Mouse (Mus musculus) gastrocnemius, postnatal 36 days (tissue): Measurements from ENCODE around the gene Gas2l2. TPM values are rescaled to one million over a fixed set of nuclear protein-coding genes. Genes with fewer than 3 reads are reported as not detected.
A peak's percentile ranks its signal among the peaks of the same experiment; 100 is the strongest.

ENCODE experiments used
- DNase-seq, 2 experiments: peaks; one replicate each; pipeline ENCODE4 v3.0.0; 2022
- intact Hi-C: fragments of 180-260 bp; cut with DNase I; formaldehyde crosslinking; loops from one replicate; pipeline ENCODE4 v1.15.1; 2025
- total RNA-seq, 2 experiments: library from RNA; stranded (reverse); gene quantifications; 2 replicates each; pipeline ENCODE4 v1.2.3; 2021

Gas2l2 gene
- total RNA-seq, 2 experiments from 2014 or later: not detected

DNA sequence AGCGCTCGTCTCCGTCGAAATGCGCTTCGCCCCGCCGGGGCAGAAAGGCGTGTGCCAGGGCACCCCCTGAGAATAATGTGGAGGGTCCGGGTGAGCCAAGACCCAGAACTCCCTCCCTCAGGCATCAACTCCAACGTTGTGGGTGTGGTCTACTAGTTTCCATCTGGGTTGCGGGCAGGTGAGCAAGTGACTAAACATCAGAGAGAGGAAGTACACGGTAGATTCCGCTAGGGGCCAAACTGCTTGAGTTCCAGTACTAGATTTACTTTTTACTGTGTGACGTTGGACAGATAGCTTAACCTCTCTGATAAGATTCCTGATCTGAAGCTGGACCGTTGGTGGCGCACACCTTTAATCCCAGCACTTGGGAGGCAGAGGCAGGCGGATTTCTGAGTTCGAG is 15.7 kb upstream of the Gas2l2 start:
- no peak for DNase-seq
- intact Hi-C loops: no loop called here

DNA sequence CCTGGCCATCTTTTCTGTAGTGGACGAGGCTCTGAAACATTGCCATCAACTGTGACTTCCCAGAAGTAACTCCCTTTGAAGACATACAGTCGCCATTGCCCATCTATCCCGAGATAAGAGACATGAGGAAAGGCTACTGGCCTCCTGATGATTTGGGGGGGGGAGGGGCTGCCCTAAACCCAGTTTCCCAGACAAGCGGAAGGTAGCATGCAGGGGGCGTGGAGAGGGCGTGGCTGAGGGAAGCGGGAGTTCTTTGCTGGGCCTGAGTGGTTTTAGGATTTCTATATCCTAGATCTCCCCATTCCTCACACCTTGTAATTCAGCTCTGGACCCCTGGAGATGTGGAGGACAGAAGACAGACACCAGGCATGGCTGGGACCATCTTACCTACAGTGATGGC is 14.6 kb upstream of the Gas2l2 start:
- DNase-seq: no peak
- intact Hi-C loops: loop anchor here (5.0 kb wide), 1 partner anchor 298 kb away; no protein-coding TSS in a partner anchor

DNA sequence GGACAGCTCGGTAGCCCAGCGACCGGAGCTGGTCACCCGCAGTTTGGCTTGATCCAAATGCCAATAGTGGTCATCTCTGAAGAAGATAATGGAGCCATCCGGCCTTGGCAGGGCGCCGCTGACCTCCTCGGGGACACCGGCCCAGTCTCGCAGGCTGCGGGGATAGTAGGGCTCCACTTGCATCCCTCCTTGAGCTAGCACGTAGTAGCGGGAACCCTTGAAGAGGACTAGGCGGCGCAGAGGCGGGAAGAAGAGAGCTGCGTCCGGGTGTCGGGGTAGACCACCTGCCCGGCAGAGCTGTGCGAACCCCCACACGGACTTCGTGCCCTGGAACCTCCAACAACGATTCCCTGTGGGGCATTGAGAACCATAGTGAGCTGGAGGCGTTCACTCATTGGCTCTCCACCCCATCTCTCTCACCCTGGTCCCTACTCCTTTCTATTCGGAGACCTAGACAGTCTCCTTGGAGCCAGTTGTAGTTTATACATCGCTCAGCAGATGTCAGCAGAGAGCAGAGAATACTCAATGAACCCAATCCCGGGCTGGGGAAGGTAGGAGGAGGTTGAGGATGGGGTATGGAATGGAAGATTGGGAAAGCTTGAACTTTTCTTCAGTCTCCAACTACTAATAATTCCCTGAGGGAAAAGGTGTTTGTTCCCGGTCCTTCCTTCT is 13.5 kb upstream of the Gas2l2 start:
- intact Hi-C loops: loop anchor here (5.0 kb wide), 1 partner anchor 300 kb away; no protein-coding TSS in a partner anchor

DNA sequence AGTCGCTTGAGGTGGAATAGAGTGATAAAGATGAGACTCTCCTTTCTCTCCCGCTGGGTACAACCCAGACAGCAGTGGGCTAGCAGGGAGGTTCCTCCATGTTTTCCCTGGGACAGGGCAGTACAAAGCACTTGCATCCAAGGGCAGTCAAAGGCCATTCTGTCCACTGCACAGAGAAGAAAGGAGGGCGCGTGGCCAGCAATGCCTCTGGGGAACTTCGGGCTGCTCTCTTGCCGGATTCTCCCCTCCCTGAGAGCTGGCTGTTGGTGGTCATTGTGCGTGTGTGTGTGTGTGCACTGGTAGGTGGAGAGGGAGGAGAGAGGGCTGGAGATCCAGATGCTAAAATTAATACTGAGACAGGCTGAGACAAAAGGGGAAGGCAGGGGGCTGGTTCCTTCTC is 12.0 kb upstream of the Gas2l2 start:
- peak; percentile 40 to 51 for DNase-seq
- intact Hi-C loops: loop anchor here (2.0 to 5.0 kb wide), 2 partner anchors 32 to 301 kb away; partner anchors contain the start of gene Taf15

More for the DNA sequence above, 13.5 kb upstream of the Gas2l2 start:
- DNase-seq: peak in 1 of 2 experiments; percentile 68

DNA sequence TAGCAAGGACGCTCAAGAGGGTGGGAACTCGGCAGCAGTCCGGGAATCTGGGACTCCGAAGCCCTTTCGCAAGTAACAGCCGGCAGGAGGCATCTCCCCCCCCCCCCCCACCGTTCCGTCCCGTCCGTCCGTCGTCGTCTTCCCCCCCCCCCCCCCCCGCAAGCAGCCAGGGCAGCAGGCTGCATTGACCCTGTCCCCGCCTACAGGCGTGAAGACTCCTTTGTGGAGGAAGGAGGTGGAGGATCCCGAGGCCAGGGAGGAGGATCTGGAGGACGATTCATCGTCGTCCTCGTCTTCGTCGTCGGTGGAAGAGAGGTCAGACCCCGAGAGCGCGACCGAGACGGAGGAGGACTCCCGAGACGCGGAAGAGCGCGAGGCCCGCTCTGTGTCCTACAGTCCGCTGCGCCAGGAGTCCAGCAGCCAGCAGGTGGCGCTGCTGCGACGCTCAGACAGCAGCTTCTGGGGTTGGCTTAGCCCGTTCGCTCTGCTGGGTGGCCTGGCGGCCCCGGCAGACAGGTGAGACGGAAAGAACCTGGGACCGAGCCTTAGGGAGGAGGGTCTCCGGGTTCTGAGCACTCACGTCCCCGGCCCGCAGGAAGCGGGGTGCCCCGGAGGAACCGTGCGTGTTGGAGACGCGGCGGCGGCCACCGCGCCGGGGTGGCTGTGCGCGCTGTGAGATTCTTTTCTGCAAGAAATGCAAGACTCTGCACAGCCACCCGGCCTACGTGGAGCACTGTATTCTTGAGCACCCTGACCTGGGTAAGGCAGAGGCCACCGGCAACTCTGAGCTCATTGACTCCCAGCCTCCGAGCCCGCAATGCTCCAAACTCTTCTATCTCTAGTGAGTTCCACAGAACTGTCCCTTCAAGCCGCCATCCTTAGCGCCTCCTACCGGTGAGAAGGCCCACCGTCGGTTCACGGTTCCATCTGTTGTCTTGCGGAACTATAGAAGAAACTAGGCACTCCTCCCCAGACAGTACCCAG is 11.1 kb upstream of the Gas2l2 start:
- intact Hi-C loops: loop anchor here (2.0 to 5.0 kb wide), 2 partner anchors 32 to 302 kb away; partner anchors contain the start of gene Taf15
- DNase-seq: peak; percentile 79 to 80

DNA sequence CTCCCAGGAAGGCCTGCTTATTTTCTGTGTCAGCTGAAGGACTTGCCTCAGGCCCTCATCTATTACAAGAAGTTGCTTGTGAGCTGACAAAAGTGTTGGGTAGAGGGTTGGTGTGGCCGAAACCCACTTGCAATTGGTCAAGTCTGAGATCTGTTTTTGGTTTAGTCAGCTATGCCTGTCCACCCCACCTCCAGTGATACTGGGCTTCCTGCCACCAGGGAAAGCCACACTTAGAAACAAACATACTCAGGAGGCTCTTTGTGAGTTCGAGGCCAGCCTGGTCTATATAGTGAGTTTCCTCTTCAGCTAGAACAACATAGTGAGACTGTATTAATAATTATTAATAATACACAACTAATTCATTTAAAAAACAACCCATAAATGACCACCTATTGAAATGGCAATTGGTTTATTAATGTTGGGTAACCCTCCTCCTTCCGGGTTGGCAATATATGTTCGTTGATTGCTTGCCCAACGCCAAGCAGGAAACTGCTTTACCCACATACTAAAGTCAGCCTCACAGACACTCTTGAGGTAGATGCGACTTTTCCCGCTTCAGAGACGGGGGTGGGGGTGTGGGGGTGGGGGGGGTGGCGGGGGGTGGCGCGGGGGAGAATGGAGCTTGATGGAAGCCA is 10.3 kb upstream of the Gas2l2 start:
- intact Hi-C loops: loop anchor here (2.0 to 5.0 kb wide), 2 partner anchors 33 to 303 kb away; partner anchors contain the start of gene Taf15

DNA sequence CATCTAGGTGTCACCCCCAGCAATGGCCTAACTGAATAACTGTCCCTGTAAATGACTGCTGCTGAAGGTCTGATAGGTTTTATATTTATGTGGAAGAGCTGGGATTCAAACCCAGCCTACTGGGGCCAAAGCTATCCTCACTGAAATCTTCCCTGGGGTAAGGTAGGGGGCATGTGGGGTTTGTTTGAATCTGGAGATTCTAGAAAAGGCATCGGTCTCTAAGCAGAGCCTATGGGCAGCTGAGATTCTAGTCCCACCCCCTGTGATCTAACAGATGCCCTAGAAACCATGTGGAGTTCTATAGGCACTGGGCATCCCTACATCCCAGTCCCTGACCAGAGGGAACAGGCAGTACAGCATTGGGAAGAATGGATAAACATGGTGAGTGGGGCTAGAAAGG is 8.1 kb upstream of the Gas2l2 start, which contains the start of gene 1700020L24Rik:
1700020L24Rik (plus strand) TSS at position 301 of the 400 bp plus-strand sequence.
- DNase-seq: no peak
- intact Hi-C loops: no loop called here

More for the DNA sequence above, 10.3 kb upstream of the Gas2l2 start:
- no peak for DNase-seq

DNA sequence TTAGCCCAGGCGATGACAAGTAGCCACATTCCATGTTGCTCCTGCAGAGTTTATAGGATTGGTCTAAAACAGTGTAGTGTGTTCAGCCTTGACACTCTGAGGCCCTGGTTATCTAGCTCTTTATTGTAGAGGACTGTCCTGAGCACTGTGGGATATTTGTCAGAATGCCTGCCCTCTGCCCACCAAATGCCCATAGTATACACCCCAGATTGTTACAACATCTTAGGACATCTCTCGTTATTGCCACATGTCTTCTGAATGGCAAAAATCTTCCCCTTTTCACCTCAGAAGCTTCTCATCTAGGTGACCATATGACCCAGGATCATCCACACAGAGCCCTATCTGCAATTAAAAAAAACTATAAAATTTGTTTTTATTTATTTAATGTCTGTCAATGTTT is 3.3 kb upstream of the Gas2l2 start:
- DNase-seq: no peak
- intact Hi-C loops: no loop called here

DNA sequence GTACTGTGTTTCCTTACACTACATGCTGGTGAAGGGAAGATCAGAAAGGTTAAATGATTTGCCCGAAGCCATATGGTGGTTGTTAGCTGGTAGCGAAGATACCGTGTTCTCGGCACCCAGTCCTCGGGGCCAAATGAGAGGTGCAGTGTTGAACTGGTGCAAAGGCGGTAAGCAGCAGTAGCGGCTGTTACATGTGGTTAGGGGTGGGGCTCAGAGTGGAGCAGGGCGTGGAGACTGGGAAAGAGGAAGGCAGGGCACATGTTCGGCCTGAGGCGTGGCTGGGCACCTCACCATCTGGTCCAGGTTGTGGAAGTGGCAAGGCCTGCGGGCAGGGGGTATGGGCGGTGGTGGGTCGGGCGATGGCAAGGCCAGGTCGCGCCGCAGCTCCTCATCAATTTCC is 2.3 kb downstream of the Gas2l2 start:
- intact Hi-C loops: loop anchor here (10.0 kb wide), 1 partner anchor 372 kb away; no protein-coding TSS in a partner anchor
- DNase-seq: no peak

DNA sequence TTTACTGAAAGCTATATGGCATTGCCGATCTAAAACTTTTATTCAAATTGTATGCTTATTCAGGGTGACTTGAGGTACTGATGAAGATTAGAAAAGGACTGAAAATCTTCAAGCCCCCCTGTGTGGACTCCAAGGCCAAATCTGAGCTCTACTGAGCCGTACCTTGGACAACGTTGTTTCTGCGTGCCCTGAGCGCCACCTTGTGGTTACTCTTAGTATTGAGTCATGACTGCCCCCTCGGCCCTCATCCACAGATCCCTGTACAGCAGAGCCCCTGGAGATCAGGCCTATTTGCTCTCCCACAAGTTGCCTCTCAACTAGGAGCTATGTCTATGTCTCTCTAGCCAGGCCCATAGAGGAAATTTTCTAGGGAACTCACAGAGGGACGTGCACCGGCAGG is 4.6 kb downstream of the Gas2l2 start:
- intact Hi-C loops: loop anchor here (2.0 to 10.0 kb wide), 3 partner anchors 68 to 370 kb away; no protein-coding TSS in a partner anchor

DNA sequence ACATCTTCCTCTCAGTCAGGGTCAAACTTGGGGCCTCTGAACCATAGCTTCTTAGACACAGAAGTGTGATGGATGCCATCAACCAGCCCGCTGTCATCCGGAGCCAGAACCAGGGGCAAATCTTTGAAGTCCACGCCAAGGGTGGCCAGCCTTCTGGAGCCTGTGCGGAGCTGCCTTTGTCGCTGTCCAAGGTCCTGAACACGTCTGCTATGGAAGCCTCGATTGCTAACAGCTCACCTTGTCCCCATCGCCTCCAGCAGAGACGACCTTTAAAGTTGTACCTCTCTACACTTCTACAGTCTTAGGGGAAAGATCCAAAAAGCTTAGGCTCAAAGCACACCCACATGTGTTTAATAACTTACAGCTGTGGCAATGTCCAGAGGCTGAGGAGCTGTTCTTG is 8.0 kb downstream of the Gas2l2 start:
- peak in 1 of 2 experiments; percentile 52 for DNase-seq
- intact Hi-C loops: loop anchor here (10.0 kb wide), 1 partner anchor 367 kb away; no protein-coding TSS in a partner anchor

More for the DNA sequence above, 4.6 kb downstream of the Gas2l2 start:
- peak; percentile 43 to 55 for DNase-seq

DNA sequence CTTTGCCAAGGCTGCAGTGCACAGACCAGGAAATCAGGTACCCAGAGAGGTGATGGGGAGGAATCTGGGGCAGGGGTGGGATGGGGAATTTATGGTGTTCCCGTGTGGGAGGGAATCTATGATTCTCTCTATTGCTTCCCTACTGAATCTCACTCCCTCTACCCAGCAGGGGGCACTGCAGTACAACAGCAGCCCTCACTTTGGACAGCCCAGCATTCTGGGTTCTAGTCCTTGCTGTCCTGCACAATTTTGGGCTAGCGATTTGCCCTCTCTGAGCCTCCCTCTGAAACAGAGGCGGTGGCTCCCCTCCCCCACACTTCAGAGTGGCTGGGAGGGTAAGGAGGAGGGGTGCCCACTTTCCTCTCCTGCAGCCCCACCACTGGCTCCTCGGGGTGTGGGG is 8.9 kb downstream of the Gas2l2 start:
- intact Hi-C loops: loop anchor here (10.0 kb wide), 1 partner anchor 366 kb away; no protein-coding TSS in a partner anchor
- no peak for DNase-seq

DNA sequence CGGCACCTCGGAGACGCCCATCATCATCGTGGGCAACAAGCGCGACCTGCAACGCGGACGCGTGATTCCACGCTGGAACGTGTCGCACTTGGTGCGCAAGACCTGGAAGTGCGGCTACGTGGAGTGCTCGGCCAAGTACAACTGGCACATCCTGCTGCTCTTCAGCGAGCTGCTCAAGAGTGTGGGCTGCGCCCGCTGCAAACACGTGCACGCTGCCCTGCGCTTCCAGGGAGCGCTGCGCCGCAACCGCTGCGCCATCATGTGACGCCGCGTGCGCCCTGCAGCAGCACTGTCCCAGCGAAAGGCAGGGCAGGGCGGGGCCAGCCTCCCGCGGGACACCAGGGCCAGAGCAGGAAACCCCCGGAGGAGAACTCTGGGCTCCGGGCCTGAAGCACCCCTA is 10.7 kb downstream of the Gas2l2 start:
- intact Hi-C loops: no loop called here
- no peak for DNase-seq

DNA sequence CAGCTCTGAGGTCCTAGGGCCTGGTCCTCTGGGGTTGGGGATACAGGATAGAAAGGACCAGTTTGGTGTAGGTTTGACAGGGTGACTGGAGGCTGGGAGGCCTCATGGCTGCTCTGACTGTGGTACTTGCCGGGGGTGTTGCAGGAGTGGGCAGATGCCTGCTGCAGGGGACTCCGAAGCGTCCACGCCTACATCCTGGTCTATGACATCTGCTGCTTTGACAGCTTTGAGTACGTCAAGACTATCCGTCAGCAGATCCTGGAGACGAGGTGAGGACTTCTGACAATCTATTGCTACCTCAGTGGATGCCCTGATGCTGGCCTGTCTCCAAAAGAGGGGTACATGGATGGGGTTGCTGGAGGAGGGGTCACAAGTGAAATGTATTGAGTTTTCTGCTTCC is 11.5 kb downstream of the Gas2l2 start:
- DNase-seq: no peak
- intact Hi-C loops: no loop called here

DNA sequence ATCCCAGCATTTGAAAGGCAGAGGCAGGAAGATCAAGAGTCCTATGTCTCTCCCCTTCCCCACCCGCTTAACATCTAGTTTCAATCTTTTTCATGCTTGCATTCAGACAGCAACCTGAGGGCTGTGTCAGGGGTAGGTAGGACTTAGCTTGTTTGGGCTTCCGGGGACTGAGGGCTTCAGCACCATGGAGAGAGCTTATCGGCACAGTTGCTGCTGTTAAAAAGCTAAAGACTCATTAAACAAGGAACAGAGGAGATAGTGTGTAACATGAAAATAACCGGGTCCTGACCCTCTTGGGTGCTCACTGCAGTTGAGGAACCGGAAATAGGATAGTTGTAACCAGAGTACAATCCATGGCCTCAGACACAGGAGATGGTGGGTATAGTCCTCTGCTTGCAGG is 12.2 kb downstream of the Gas2l2 start:
- intact Hi-C loops: no loop called here
- no peak for DNase-seq

DNA sequence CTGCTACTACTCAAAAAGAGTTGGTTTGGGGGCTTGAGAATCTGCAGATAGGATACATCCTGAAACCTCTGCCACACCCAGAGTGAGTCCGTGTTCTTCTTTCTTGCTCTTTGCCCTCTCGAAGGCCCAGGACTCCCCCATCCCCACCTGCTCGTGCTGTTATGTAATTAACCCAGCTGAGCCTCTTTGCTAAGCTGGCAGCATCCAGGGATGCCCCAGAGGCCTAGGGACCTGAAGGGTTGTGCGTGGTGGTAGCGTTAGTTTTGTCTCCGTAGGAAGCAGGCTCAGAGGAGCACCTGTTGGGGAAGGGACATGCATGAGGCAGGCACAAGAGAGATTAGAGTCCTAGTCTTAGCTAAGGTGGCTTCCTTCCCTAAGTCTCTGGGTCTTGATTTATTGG is 18.7 kb downstream of the Gas2l2 start:
- DNase-seq: no peak
- intact Hi-C loops: no loop called here

DNA sequence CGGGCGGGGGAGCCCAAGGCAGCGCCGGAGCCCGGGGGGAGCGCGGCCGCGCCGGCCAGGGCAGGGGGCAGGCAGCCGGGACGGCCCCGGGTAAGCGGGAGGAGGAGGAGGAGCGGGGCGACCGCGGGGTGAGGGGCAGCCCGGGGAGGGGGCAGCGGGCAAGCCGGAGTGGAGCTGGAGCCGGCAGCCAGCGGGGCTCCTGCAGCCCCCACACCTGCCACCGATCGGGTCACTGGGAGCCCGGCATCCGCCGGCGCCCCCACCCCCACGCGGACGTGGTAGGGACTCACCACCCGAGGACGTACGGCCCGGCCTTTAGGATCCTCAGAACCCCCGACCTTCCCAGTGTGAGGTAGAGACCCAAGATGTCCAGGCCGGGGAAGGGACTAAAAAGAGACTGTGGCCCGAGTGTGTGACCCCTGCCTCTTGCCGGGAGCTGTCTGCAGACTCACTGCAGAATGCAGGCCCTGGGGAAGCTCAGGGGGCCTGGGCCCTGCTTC is 19.4 kb downstream of the Gas2l2 start:
- DNase-seq: no peak
- intact Hi-C loops: no loop called here

DNA sequence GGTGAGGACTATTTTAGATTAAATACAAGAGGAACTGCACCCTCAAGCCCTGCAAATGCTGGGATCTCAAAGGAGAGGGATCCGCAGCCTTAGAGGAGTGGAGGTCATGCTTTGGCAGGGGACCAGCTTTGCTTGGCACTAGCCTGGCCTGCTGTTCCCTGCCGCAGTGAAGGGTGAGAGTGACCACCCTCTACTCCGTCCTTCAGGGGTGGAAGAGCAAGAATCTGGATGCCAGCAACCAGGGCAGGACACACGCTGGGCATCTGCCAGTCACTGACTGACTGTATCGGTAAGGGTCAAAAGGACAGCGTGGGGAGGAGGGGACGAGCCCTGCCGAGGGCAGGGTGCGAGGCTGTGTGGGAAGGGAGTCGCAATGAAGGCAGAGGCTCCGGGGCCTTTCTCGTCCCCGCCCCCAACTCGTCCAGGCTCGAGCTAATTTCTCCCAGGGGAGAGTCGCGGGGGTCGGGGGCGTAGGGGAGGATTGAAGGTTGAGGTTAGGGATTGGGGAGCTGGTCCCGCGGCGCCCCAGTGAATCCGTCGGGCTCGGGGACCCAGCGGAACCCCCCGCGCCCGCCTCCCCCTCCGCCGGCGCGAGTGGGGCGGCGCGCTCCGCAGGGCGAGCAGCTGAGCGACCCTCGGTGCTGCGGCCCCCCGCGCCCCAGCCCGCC is 20.0 kb downstream of the Gas2l2 start, which contains the start of gene Rasl10b:
Rasl10b (plus strand) TSS at position 51 of the 668 bp plus-strand sequence.
- intact Hi-C loops: no loop called here
- DNase-seq: no peak

DNA sequence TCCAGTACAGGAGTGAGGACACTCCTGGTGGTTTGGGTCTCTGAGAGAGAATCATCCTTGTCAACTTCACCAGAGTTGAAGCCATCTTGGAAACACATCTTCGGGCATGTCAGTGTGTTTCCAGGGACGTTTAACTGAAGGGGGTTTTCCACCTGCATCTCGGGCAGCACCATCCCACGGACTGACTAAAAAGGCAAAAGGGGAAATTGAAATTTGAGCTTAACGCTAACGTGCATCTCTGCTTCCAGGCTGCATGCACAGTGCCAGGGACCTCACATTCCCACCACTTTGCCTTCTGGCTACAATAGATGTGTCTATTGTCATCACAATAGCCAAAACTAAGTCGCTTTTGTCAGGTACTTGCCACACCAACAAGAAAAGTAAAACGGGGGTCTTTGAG is 21.0 kb downstream of the Gas2l2 start:
- no peak for DNase-seq
- intact Hi-C loops: no loop called here
